Mouse (Mus musculus): ENCODE results near the gene Zfp984. TPM values are rescaled to one million over a fixed set of nuclear protein-coding genes. Genes with fewer than 3 reads are reported as not detected.
"Not testable (repeated sequence)": the region's sequence is repeated elsewhere in the genome, so short reads cannot be mapped to it uniquely, and the experiment has no call there.

The Zfp984 gene
- polyA plus RNA-seq, 1 experiment from 2014 or later: 6.2 TPM

DNA sequence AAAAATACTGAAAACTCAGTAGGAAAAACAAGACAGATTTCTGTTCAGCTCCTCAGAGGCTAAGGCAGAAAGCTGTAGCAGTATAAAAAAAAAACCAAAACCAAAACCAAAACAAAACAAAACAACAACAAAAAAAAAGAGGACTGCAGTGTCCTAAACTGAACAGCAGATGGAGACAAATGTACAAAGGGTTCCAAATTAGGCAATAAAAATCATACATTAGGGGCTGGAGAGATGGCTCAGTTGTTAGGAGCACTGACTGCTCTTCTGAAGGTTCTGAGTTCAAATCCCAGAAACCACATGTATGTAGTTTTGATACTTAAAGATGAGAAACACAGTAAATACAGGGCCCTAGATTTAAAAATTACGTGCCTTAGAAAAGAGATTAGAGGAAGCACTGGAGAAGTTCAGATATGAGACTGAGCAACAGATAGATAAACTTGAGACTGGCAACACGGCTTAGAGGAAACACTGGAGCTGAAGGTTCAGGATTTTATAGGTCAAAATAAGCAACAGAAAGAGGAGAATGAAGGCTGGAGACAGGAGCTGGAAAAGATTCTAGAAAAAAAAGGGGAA is 5.1 kb upstream of the Zfp984 start:
- Histone ChIP-seq H3K4me2 (ENCODE audit: low read depth, low read length) (no peak overlapping the region), H3K36me3 (ENCODE audit: control insufficient read depth, insufficient read depth, low read length) (no peaks in the 10 kb centered on the region), H3K9me3 (ENCODE audit: control insufficient read depth, low read length) (peaks cover 5% of the 10 kb centered on the region; the same call in 1 of the 2 replicates), H3K4me1 (replicated peaks; ENCODE audit: control insufficient read depth, insufficient read depth, low read length) (no peaks in the 10 kb centered on the region), H3K9ac (ENCODE audit: low read length) (no peak overlapping the region), H3K27ac (ENCODE audit: low read length) (no peak overlapping the region), H3K4me3 (ENCODE audit: low read length) (no peak overlapping the region), H3K27me3 (ENCODE audit: control insufficient read depth, insufficient read depth, low read depth, low read length) (no peaks in the 10 kb centered on the region)
- WGBS: 68% methylated on average over 2 of the region's 2 CpGs
- ATAC-seq (ENCODE audit: low read depth): no peak

DNA sequence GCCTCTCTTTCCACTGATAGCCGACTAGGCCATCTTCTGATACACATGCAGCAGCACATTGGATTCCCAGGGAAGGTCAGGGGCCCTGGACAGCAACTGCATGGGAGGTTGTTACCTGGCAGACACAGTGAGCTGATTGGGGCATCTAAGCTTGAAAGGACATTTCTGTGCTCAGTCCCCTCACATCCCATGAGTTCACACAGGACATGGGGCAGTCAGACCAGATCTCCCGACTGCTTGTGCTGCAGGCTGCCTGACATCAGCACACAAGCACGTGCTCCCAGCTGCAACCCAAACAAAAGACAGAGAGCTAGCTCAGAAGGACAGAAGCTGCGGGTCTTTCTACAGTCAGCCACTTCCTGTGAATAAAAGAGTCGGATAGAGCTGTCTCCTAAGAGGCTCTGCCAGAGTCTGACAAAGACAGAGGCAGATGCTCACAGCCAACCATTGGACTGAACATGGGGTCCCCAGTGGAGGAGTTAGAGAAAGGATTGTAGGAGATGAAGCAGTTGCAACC is 3.7 kb upstream of the Zfp984 start:
- no peak overlapping the region for H3K27ac ChIP-seq (ENCODE audit: low read length)
- no peak overlapping the region for H3K4me2 ChIP-seq (ENCODE audit: low read depth, low read length)
- ATAC-seq (ENCODE audit: low read depth): no peak
- no peaks in the 10 kb centered on the region for H3K4me1 ChIP-seq (replicated peaks; ENCODE audit: control insufficient read depth, insufficient read depth, low read length)
- no peak overlapping the region for H3K4me3 ChIP-seq (ENCODE audit: low read length)
- no peak overlapping the region for H3K9ac ChIP-seq (ENCODE audit: low read length)
- WGBS: 41% methylated on average over 5 of the region's 5 CpGs
- H3K36me3 ChIP-seq (ENCODE audit: control insufficient read depth, insufficient read depth, low read length): no peaks in the 10 kb centered on the region
- H3K9me3 ChIP-seq (ENCODE audit: control insufficient read depth, low read length): peaks cover 4% of the 10 kb centered on the region; the same call in 1 of the 2 replicates
- H3K27me3 ChIP-seq (ENCODE audit: control insufficient read depth, insufficient read depth, low read depth, low read length): no peaks in the 10 kb centered on the region

- H3K36me3 ChIP-seq (ENCODE audit: control insufficient read depth, insufficient read depth, low read length); H3K4me1 ChIP-seq (replicated peaks; ENCODE audit: control insufficient read depth, insufficient read depth, low read length); H3K9ac ChIP-seq (ENCODE audit: low read length); H3K9me3 ChIP-seq (ENCODE audit: control insufficient read depth, low read length); H3K27me3 ChIP-seq (ENCODE audit: control insufficient read depth, insufficient read depth, low read depth, low read length); ATAC-seq (ENCODE audit: low read depth); H3K27ac ChIP-seq (ENCODE audit: low read length): not testable (repeated sequence)
- Histone ChIP-seq H3K4me2 (ENCODE audit: low read depth, low read length) (peak overlapping the region; percentile 55), H3K4me3 (ENCODE audit: low read length) (peak overlapping the region; percentile 45)
- 44% methylated on average over 2 of the region's 2 CpGs for WGBS
Observed at GRCm38 (mm10) chr4:147809966-147810304, 347 bp upstream of the Zfp984 start.

- H3K4me2 ChIP-seq (ENCODE audit: low read depth, low read length): peak overlapping the region; percentile 55; the same call in 1 of the 2 replicates
- not testable (repeated sequence) for H3K9ac ChIP-seq (ENCODE audit: low read length); H3K27ac ChIP-seq (ENCODE audit: low read length); ATAC-seq (ENCODE audit: low read depth); H3K4me1 ChIP-seq (replicated peaks; ENCODE audit: control insufficient read depth, insufficient read depth, low read length); H3K36me3 ChIP-seq (ENCODE audit: control insufficient read depth, insufficient read depth, low read length); H3K4me3 ChIP-seq (ENCODE audit: low read length); H3K9me3 ChIP-seq (ENCODE audit: control insufficient read depth, low read length); H3K27me3 ChIP-seq (ENCODE audit: control insufficient read depth, insufficient read depth, low read depth, low read length)
- WGBS: 56% methylated on average over 4 of the region's 4 CpGs
Observed at GRCm38 (mm10) chr4:147808483-147808882, 1.1 kb downstream of the Zfp984 start.

- WGBS: 90% methylated on average over 1 of the region's 1 CpGs
Observed at GRCm38 (mm10) chr4:147795308-147795707, 14.3 kb downstream of the Zfp984 start.

DNA sequence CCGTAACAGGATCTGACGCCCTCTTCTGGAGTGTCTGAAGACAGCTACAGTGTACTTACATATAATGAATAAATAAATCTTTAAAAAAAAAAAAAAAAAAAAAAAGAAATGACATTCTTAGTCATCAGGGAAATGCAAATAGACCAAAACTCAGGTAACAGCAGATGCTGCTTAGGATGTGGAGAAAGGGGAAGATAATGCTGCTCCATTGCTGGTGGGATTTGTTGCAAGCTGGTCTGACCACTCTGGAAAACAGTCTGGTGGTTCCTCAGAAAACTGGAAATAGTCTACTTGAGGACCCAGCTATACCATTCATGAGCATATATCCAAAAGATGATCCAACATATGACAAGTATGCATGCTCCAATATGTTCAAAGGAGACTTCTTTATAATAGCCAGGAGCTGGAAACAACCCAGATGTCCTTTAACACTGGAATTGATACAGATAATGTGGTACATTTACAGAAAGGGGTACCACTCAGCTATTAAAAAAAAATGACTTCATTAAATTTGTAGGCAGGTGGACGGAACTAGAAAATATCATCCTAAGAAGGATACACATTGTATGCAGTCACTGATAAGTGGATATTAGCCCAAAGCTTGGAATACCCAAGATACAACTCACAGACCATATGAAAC is 15.4 kb downstream of the Zfp984 start:
- 84% methylated on average over 1 of the region's 3 CpGs for WGBS
- H3K9ac ChIP-seq (ENCODE audit: low read length); H3K4me1 ChIP-seq (replicated peaks; ENCODE audit: control insufficient read depth, insufficient read depth, low read length); ATAC-seq (ENCODE audit: low read depth); H3K36me3 ChIP-seq (ENCODE audit: control insufficient read depth, insufficient read depth, low read length); H3K4me3 ChIP-seq (ENCODE audit: low read length); H3K27me3 ChIP-seq (ENCODE audit: control insufficient read depth, insufficient read depth, low read depth, low read length); H3K9me3 ChIP-seq (ENCODE audit: control insufficient read depth, low read length); H3K4me2 ChIP-seq (ENCODE audit: low read depth, low read length); H3K27ac ChIP-seq (ENCODE audit: low read length): not testable (repeated sequence)

More at GRCm38 (mm10) chr4:147795308-147795707, 14.3 kb downstream of the Zfp984 start:
- not testable (repeated sequence) for H3K4me3 ChIP-seq (ENCODE audit: low read length); H3K9me3 ChIP-seq (ENCODE audit: control insufficient read depth, low read length); H3K9ac ChIP-seq (ENCODE audit: low read length); H3K36me3 ChIP-seq (ENCODE audit: control insufficient read depth, insufficient read depth, low read length); H3K4me2 ChIP-seq (ENCODE audit: low read depth, low read length); H3K27me3 ChIP-seq (ENCODE audit: control insufficient read depth, insufficient read depth, low read depth, low read length); ATAC-seq (ENCODE audit: low read depth); H3K4me1 ChIP-seq (replicated peaks; ENCODE audit: control insufficient read depth, insufficient read depth, low read length); H3K27ac ChIP-seq (ENCODE audit: low read length)

DNA sequence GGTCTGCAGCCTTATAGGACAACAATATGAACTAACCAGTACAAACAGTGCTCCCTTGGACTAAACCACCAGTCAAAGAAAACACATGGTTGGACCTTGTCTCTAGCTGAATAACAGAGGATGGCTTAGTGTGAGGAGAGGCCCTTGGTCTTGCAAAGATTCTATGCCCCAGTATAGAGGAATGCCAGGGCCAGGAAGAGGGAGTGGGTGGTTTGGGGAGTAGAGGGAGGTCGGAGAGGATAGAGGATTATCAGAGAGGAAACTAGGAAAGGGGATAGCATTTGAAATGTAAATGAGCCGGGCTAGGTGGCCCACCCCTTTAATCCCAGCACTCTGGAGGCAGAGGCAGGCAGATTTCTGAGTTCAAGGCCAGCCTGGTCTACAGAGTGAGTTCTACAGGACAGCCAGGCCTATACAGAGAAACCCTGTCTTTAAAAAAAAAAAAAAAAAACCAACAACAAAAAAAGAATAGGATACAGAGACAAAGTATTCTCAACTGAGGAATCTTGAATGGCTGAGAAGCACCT is 16.1 kb downstream of the Zfp984 start:
- H3K4me1 ChIP-seq (replicated peaks; ENCODE audit: control insufficient read depth, insufficient read depth, low read length); H3K27me3 ChIP-seq (ENCODE audit: control insufficient read depth, insufficient read depth, low read depth, low read length); H3K36me3 ChIP-seq (ENCODE audit: control insufficient read depth, insufficient read depth, low read length); H3K4me2 ChIP-seq (ENCODE audit: low read depth, low read length); H3K9ac ChIP-seq (ENCODE audit: low read length); H3K27ac ChIP-seq (ENCODE audit: low read length); ATAC-seq (ENCODE audit: low read depth); H3K9me3 ChIP-seq (ENCODE audit: control insufficient read depth, low read length); H3K4me3 ChIP-seq (ENCODE audit: low read length): not testable (repeated sequence)
- WGBS: 52% methylated on average over 2 of the region's 2 CpGs

DNA sequence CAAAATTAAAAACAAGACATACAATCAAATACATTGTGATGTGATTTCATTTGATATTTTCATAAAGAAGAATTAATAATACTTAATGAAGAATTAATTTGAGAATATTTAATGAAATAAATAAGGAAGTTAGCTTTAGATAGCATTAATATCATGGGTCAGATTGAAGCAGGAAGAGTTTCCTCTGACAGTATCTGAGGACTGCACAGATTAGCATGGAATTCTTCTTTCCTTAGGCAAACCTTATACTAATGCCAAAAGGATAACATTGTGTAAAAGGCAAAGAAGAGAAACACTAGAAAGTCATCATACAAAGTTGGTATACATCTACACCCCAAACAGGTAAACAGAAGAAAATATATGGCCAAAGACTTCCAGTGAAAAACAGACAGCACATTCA is 17.9 kb downstream of the Zfp984 start:
- H3K36me3 ChIP-seq (ENCODE audit: control insufficient read depth, insufficient read depth, low read length); H3K27ac ChIP-seq (ENCODE audit: low read length); ATAC-seq (ENCODE audit: low read depth); H3K9ac ChIP-seq (ENCODE audit: low read length); H3K4me1 ChIP-seq (replicated peaks; ENCODE audit: control insufficient read depth, insufficient read depth, low read length); H3K27me3 ChIP-seq (ENCODE audit: control insufficient read depth, insufficient read depth, low read depth, low read length); H3K9me3 ChIP-seq (ENCODE audit: control insufficient read depth, low read length); H3K4me3 ChIP-seq (ENCODE audit: low read length); H3K4me2 ChIP-seq (ENCODE audit: low read depth, low read length): not testable (repeated sequence)

DNA sequence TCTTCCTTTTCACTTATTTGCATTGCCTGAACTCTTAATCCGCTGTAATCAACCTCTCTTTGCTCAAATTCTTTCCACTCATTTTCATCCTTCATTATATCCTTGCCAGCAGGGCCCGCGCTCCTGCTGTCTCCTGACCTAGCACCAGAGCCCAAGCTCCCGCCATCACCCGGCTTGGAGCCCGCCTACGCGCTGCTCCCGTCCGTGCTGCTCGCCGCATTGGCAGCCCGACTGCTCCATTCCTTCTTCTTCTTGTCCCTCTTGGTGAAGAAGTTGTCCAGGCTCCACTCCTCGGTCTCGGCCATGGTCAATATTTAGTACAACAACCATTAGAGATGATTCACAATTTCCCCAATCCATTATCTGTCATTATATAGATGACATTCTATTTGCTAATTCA is 63.3 kb downstream of the Zfp984 start:
- not testable (repeated sequence) for H3K4me3 ChIP-seq (ENCODE audit: low read length); H3K9ac ChIP-seq (ENCODE audit: low read length); H3K9me3 ChIP-seq (ENCODE audit: control insufficient read depth, low read length); ATAC-seq (ENCODE audit: low read depth); H3K27ac ChIP-seq (ENCODE audit: low read length); H3K27me3 ChIP-seq (ENCODE audit: control insufficient read depth, insufficient read depth, low read depth, low read length); H3K36me3 ChIP-seq (ENCODE audit: control insufficient read depth, insufficient read depth, low read length); H3K4me1 ChIP-seq (replicated peaks; ENCODE audit: control insufficient read depth, insufficient read depth, low read length); H3K4me2 ChIP-seq (ENCODE audit: low read depth, low read length)
- WGBS: 91% methylated on average over 14 of the region's 15 CpGs

All from lung, embryonic 16.5 days (tissue).